Comparison of ENCODE assay signal across 24 mouse cellular contexts in genomic region chr6:6325516-6325915, GRCm38 (mm10).
"Had no signal": no experiment of that assay in that cellular context is flagged by ENCODE, and none has a peak within 500 bp of the region (broad histone marks: within the 10 kb centered on the region; RNA-seq: fewer than 3 reads in every experiment).

No protein-coding gene starts in this region.

- H3K27ac ChIP-seq: heart, embryonic 10.5 days; hindbrain, embryonic 10.5 days; hindbrain, embryonic 12.5 days; hindbrain, embryonic 14.5 days; intestine, embryonic 15.5 days; limb, embryonic 13.5 days; limb, embryonic 15.5 days; liver, embryonic 12.5 days had no signal

- H3K4me3 ChIP-seq: heart, embryonic 10.5 days; heart, embryonic 12.5 days; hindbrain, embryonic 10.5 days; hindbrain, embryonic 12.5 days; intestine, embryonic 15.5 days; limb, embryonic 13.5 days; limb, embryonic 15.5 days; liver, embryonic 12.5 days had no signal

- H3K36me3 ChIP-seq: heart, embryonic 10.5 days; heart, embryonic 12.5 days; hindbrain, embryonic 10.5 days; hindbrain, embryonic 12.5 days; intestine, embryonic 15.5 days; limb, embryonic 13.5 days; limb, embryonic 15.5 days; liver, embryonic 12.5 days had no signal

- H3K9me3 ChIP-seq: intestine, embryonic 15.5 days; limb, embryonic 15.5 days; liver, embryonic 12.5 days had no signal

- H3K9ac ChIP-seq: heart, embryonic 12.5 days; hindbrain, embryonic 12.5 days; hindbrain, embryonic 14.5 days; intestine, embryonic 15.5 days; limb, embryonic 13.5 days; limb, embryonic 15.5 days; liver, embryonic 12.5 days had no signal

- H3K4me2 ChIP-seq: heart, embryonic 12.5 days; hindbrain, embryonic 12.5 days; hindbrain, embryonic 14.5 days; intestine, embryonic 15.5 days; limb, embryonic 13.5 days; limb, embryonic 15.5 days; liver, embryonic 12.5 days had no signal

- DNase-seq: gastrocnemius, postnatal 10 days; gastrocnemius, postnatal 25 days; heart, adult 18-20 months; heart, postnatal 10 days; heart, postnatal 4 days; kidney, adult 18-20 months; kidney, adult 8-10 months; kidney, postnatal 14 days; kidney, postnatal 36 days; layer of hippocampus, adult 9-11 months; layer of hippocampus, postnatal 36 days; left cerebral cortex, postnatal 4 days had no signal

- H3K27me3 ChIP-seq: heart, embryonic 12.5 days; hindbrain, embryonic 12.5 days; intestine, embryonic 15.5 days; limb, embryonic 15.5 days; liver, embryonic 12.5 days had no signal

- ATAC-seq: hindbrain, embryonic 16.5 days; inflammation-experienced regulatory T-cells, adult 6 months; intestine, embryonic 15.5 days; intestine, postnatal 0 days; liver, embryonic 12.5 days had no signal

- H3K4me1 ChIP-seq: heart, embryonic 10.5 days; heart, embryonic 12.5 days; hindbrain, embryonic 10.5 days; hindbrain, embryonic 12.5 days; intestine, embryonic 15.5 days; limb, embryonic 15.5 days; liver, embryonic 12.5 days had no signal
